Mouse (Mus musculus): ENCODE data around the gene Enox2. TPM values are rescaled to one million over a fixed set of nuclear protein-coding genes. Genes with fewer than 3 reads are reported as not detected.
A peak's percentile ranks its signal among the peaks of the same experiment; 100 is the strongest.

Enox2 gene
- 1 to 10 TPM; 7.8 to 8.8 TPM for total RNA-seq (2021)
- 4.6 and 6.9 TPM in 2 replicates for polyA plus RNA-seq (2012; rRNA removed)
- long read RNA-seq = 0 reads

GRCm38 (mm10) chrX:49287700-49288563 lies at the start of gene Enox2:
Gene Enox2 (minus strand): TSS chrX:49288259.
- WGBS = 20% methylated on average over 25 of the region's 26 CpGs
- H3K79me2 ChIP-seq (replicated peaks; ENCODE audit: control insufficient read depth, insufficient read depth, low read length) = no peaks in the 10 kb centered on the region
- peak; percentile 81 to 88 for DNase-seq
- no peaks in the 10 kb centered on the region for H3K27me3 ChIP-seq (ENCODE audit: control insufficient read depth, insufficient read depth, low read length)
- peak within 1 kb of the TSS; percentile 89 for H3K9ac ChIP-seq (ENCODE audit: low read depth, low read length)
- peak within 1 kb of the TSS; percentile 76 for H3K27ac ChIP-seq
- intact Hi-C loops (cut with DNase I) = loop anchor here (5.0 to 10.0 kb wide), 2 partner anchors 231 to 593 kb away; partner anchors contain the start of gene Rbmx2
- H3K36me3 ChIP-seq (ENCODE audit: control insufficient read depth, insufficient read depth, low read length) = no peaks in the 10 kb centered on the region
- TF ChIP-seq EP300 (IDR thresholded peaks at IDR 0.05; ENCODE audit: insufficient read depth, low read depth, low read length) (no peak), POLR2A (IDR thresholded peaks at IDR 0.05; ENCODE audit: insufficient read depth, low read depth, low read length) (peak; percentile 93)
- H3K4me3 ChIP-seq = peak within 1 kb of the TSS; percentile 56
- H3K4me1 ChIP-seq (ENCODE audit: control insufficient read depth, insufficient read depth, low read length) = no peaks in the 10 kb centered on the region

DNA sequence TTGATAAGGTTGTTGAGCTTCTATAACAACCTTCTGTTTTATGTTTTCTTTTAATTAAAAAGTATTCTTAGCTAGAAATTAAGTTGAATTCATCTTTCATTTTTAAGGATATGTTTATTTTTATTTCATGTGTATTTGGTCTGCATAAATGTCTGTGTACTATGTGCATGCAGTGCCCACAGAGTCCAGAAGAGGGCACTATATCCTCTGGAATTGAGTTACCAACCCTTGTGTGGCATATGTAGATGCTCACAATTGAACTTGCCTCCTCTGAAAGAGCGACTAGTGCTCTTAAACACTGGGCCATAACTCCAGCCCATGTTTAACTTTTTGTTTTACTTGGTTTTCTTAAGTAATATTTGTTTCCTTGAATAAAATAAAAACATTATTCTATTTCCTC lies 21.4 kb upstream of the Enox2 start:
- WGBS = 55% methylated on average over 1 of the region's 1 CpGs
- Histone ChIP-seq H3K4me1 (ENCODE audit: control insufficient read depth, insufficient read depth, low read length) (no peaks in the 10 kb centered on the region), H3K4me3 (no peak overlapping the region), H3K27ac (no peak overlapping the region), H3K27me3 (ENCODE audit: control insufficient read depth, insufficient read depth, low read length) (no peaks in the 10 kb centered on the region), H3K9ac (ENCODE audit: low read depth, low read length) (no peak overlapping the region), H3K79me2 (replicated peaks; ENCODE audit: control insufficient read depth, insufficient read depth, low read length) (no peaks in the 10 kb centered on the region), H3K36me3 (ENCODE audit: control insufficient read depth, insufficient read depth, low read length) (no peaks in the 10 kb centered on the region)
- DNase-seq = peak in 1 of 2 experiments; percentile 20
- TF ChIP-seq EP300 (IDR thresholded peaks at IDR 0.05; ENCODE audit: insufficient read depth, low read depth, low read length) (no peak), POLR2A (IDR thresholded peaks at IDR 0.05; ENCODE audit: insufficient read depth, low read depth, low read length) (no peak), CTCF (IDR thresholded peaks at IDR 0.05) (peak; percentile 70)
- intact Hi-C loops (cut with DNase I) = loop anchor here (5.0 to 10.0 kb wide), 2 partner anchors 407 to 625 kb away; no protein-coding TSS in a partner anchor

GRCm38 (mm10) chrX:49306659-49307058 lies 18.6 kb upstream of the Enox2 start:
- no peak overlapping the region for H3K9ac ChIP-seq (ENCODE audit: low read depth, low read length)
- peak in 1 of 2 experiments; percentile 2 for DNase-seq
- H3K27me3 ChIP-seq (ENCODE audit: control insufficient read depth, insufficient read depth, low read length) = no peaks in the 10 kb centered on the region
- H3K79me2 ChIP-seq (replicated peaks; ENCODE audit: control insufficient read depth, insufficient read depth, low read length) = no peaks in the 10 kb centered on the region
- H3K27ac ChIP-seq = no peak overlapping the region
- no peaks in the 10 kb centered on the region for H3K4me1 ChIP-seq (ENCODE audit: control insufficient read depth, insufficient read depth, low read length)
- H3K36me3 ChIP-seq (ENCODE audit: control insufficient read depth, insufficient read depth, low read length) = no peaks in the 10 kb centered on the region
- intact Hi-C loops (cut with DNase I) = loop anchor here (5.0 to 10.0 kb wide), 2 partner anchors 404 to 622 kb away; no protein-coding TSS in a partner anchor
- TF ChIP-seq CTCF (IDR thresholded peaks at IDR 0.05) = peak; percentile 81
- no peak for TF ChIP-seq POLR2A (IDR thresholded peaks at IDR 0.05; ENCODE audit: insufficient read depth, low read depth, low read length)
- WGBS = 16% methylated on average over 5 of the region's 5 CpGs
- no peak overlapping the region for H3K4me3 ChIP-seq

DNA sequence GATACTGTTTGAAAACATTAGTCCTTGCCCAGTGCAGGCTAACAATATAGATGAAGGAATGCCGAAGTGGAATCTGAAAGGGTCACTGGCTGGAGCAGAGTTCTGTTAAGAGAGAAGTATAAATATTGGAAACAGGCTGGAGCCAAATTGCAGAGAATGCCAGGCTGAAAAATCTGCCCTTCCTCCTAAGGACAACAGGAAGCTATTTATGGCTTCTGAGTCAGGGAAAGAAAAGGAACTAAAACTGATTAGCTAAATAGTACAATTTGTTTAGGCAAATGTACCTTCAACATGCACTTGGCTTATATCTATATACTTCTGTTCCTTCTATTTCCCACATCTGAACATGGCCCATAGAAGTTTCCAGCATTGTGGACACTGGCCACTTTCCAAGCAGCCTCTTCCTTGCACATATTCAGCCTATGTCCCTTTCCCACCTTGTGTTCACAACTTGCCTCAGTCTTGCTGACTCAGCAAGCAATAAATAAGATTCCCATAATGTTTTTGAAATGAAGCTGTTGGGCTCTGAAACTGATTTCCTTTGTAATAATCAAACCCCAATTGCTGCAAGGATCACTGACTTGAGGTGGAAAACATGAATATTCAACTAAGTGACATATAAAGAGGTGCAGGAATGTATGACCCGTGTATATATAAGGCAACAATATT lies 8.0 kb downstream of the Enox2 start:
- WGBS = 48% methylated on average over 2 of the region's 2 CpGs
- peak in 1 of 2 experiments; percentile 2 for DNase-seq
- intact Hi-C loops (cut with DNase I) = loop anchor here (10.0 kb wide), 1 partner anchor 585 kb away; the partner anchor contains the start of gene Rbmx2
- H3K4me3 ChIP-seq = no peak overlapping the region
- peaks cover 2% of the 10 kb centered on the region; the same call in 1 of the 2 replicates for H3K36me3 ChIP-seq (ENCODE audit: control insufficient read depth, insufficient read depth, low read length)
- H3K27ac ChIP-seq = peak overlapping the region; percentile 38
- H3K27me3 ChIP-seq (ENCODE audit: control insufficient read depth, insufficient read depth, low read length) = no peaks in the 10 kb centered on the region
- TF ChIP-seq EP300 (IDR thresholded peaks at IDR 0.05; ENCODE audit: insufficient read depth, low read depth, low read length) (no peak), CTCF (IDR thresholded peaks at IDR 0.05) (no peak), POLR2A (IDR thresholded peaks at IDR 0.05; ENCODE audit: insufficient read depth, low read depth, low read length) (no peak)
- H3K4me1 ChIP-seq (ENCODE audit: control insufficient read depth, insufficient read depth, low read length) = peaks cover 2% of the 10 kb centered on the region; the same call in 1 of the 2 replicates
- no peak overlapping the region for H3K9ac ChIP-seq (ENCODE audit: low read depth, low read length)
- no peaks in the 10 kb centered on the region for H3K79me2 ChIP-seq (replicated peaks; ENCODE audit: control insufficient read depth, insufficient read depth, low read length)

DNA sequence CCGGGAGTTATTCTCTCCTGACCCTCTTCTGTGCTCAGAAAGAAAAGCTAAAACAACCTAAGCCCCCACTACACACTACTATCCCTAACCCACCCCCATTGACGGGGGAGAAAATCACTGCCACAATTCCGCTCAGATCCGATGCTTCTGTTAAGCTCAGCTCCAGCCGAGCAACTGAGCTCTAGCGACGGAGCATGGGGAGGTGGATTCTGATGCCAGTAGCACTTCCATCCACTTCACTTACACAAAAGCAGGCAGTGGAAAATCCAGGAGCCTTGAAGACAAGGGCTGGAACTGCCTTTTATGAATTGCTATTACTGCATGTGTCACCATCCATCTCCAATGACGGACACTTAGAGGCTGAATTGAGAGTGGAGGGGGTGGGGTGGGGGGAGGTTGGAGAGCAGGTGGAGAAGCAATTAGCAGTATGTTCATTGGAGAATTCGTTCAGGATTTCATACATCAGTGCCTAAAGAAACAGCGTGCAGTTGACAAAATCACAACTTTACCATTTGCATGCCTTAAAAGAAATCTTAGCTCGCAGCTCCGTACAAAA lies 14.5 kb downstream of the Enox2 start:
- no peaks in the 10 kb centered on the region for H3K4me1 ChIP-seq (ENCODE audit: control insufficient read depth, insufficient read depth, low read length)
- WGBS = 79% methylated on average over 12 of the region's 12 CpGs
- H3K4me3 ChIP-seq = no peak overlapping the region
- no peak for DNase-seq
- H3K27ac ChIP-seq = no peak overlapping the region
- intact Hi-C loops (cut with DNase I) = no loop called here
- H3K27me3 ChIP-seq (ENCODE audit: control insufficient read depth, insufficient read depth, low read length) = no peaks in the 10 kb centered on the region
- H3K79me2 ChIP-seq (replicated peaks; ENCODE audit: control insufficient read depth, insufficient read depth, low read length) = no peaks in the 10 kb centered on the region
- no peaks in the 10 kb centered on the region for H3K36me3 ChIP-seq (ENCODE audit: control insufficient read depth, insufficient read depth, low read length)
- no peak for TF ChIP-seq CTCF (IDR thresholded peaks at IDR 0.05)
- no peak for TF ChIP-seq EP300 (IDR thresholded peaks at IDR 0.05; ENCODE audit: insufficient read depth, low read depth, low read length)
- no peak for TF ChIP-seq POLR2A (IDR thresholded peaks at IDR 0.05; ENCODE audit: insufficient read depth, low read depth, low read length)
- H3K9ac ChIP-seq (ENCODE audit: low read depth, low read length) = no peak overlapping the region
